Mouse (Mus musculus): ENCODE measurements around the gene Tuft1.
"Not testable (repeated sequence)": the region's sequence is repeated elsewhere in the genome, so short reads cannot be mapped to it uniquely, and the experiment has no call there.

DNA sequence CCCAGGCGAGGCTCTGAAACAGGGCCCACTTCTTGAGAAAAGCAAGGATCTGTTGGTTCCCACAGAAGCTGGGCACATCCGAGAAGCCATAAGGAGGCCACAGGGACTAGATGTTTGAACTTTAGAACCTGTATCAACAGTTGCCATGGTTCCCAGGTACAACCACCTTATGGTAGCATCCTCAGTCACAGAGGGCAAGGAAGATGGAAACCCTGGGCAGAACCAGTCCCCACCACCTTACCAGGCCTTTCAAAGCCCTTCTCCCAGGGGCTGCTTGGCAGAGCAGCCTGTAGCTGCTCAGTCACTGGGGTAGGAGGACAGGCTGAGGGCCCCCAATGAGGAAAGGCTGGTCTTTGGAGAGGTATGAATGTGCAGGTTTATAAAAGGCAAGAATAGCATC lies 2.2 kb upstream of the Tuft1 start:
- not testable (repeated sequence) for TF ChIP-seq MAFK (IDR thresholded peaks at IDR 0.05; ENCODE audit: insufficient read depth, low read depth, low read length); HCFC1 (IDR thresholded peaks at IDR 0.05; ENCODE audit: borderline replicate concordance, insufficient read depth, low read length); CHD2 (IDR thresholded peaks at IDR 0.05; ENCODE audit: low read depth, low read length); ZC3H11A (IDR thresholded peaks at IDR 0.05; ENCODE audit: borderline replicate concordance, low read depth, low read length)
